Mouse (Mus musculus) liver, embryonic 14.5 days (tissue): ENCODE data around the gene Dhx58. TPM values are rescaled to one million over a fixed set of nuclear protein-coding genes. Genes with fewer than 3 reads are reported as not detected.

Source experiments
- ATAC-seq: fragments of 200-750 bp; cut with Nextera tagmentation; 2 replicates; pipeline ENCODE4 v1.8.0; 2017; ENCODE audit warnings: moderate number of reproducible peaks, mild to moderate bottlenecking, moderate library complexity; ENCODE audit not compliant: insufficient read depth
- DNase-seq, 3 experiments: peaks; one replicate each; pipeline ENCODE4 v3.0.0-alpha.2; 2012 to 2013; ENCODE audit warnings: low read depth in 3 of 3, low spot score in 3 of 3
- H3K27ac ChIP-seq: fragments of 300-500 bp; sonication (generic); 2 replicates; pipeline ENCODE4 v1.5.1; 2014; ENCODE audit warnings: moderate library complexity, mild to moderate bottlenecking, control low read depth, inconsistent platforms
- H3K27me3 ChIP-seq: fragments of 300-500 bp; sonication (generic); 2 replicates; pipeline ENCODE4 v1.6.1; 2014; ENCODE audit warnings: mild to moderate bottlenecking, low read length, moderate library complexity; ENCODE audit not compliant: control insufficient read depth, insufficient read depth
- H3K36me3 ChIP-seq: fragments of 300-500 bp; sonication (generic); replicated peaks from 2 replicates; pipeline ENCODE4 v1.6.1; 2014; ENCODE audit warnings: low read depth; ENCODE audit not compliant: control insufficient read depth, insufficient read depth
- H3K4me1 ChIP-seq, 2 experiments: fragments of 200-500 bp in 1 of 2; fragments of 300-500 bp in 1 of 2; sonication (generic) in 1 of 2; replicated peaks; 2 replicates each; pipeline ENCODE4 v1.6.1; 2012 to 2014; ENCODE audit warnings: antibody characterized with exemption in 1 of 2, inconsistent platforms in 1 of 2, low read length in 1 of 2; ENCODE audit not compliant: control insufficient read depth in 2 of 2, insufficient read depth in 2 of 2
- H3K4me2 ChIP-seq: fragments of 300-500 bp; sonication (generic); 2 replicates; pipeline ENCODE4 v1.6.1; 2014; ENCODE audit warnings: low read depth, mild to moderate bottlenecking, control low read depth, moderate library complexity
- H3K4me3 ChIP-seq, 2 experiments: fragments of 200-500 bp in 1 of 2; fragments of 300-500 bp in 1 of 2; sonication (generic) in 1 of 2; 2 replicates each; pipeline ENCODE4 v1.5.1; 2012 to 2014; ENCODE audit warnings: low read depth in 2 of 2, low read length in 2 of 2, mild to moderate bottlenecking in 2 of 2, control low read depth in 1 of 2, inconsistent platforms in 1 of 2, moderate library complexity in 1 of 2; ENCODE audit not compliant: insufficient read depth in 1 of 2
- H3K9ac ChIP-seq: fragments of 300-500 bp; sonication (generic); replicated peaks from 2 replicates; pipeline ENCODE4 v1.6.1; 2014; ENCODE audit warnings: mild to moderate bottlenecking, control low read depth, moderate library complexity
- H3K9me3 ChIP-seq: fragments of 300-500 bp; sonication (generic); 2 replicates; pipeline ENCODE4 v1.6.1; 2016; ENCODE audit warnings: low read length, mixed read lengths; ENCODE audit not compliant: control insufficient read depth
- CTCF ChIP-seq: IDR thresholded peaks from 2 replicates; pipeline ENCODE4 v1.5.1; 2016; ENCODE audit warnings: antibody characterized with exemption, low read depth, control low read depth
- EP300 ChIP-seq: IDR thresholded peaks from 2 replicates; pipeline ENCODE4 v1.6.1; 2016; ENCODE audit warnings: antibody characterized with exemption, low read depth
- WGBS: fragments of 180-500 bp; shearing (Covaris S2); extraction: QIAGEN DNeasy Blood & Tissue Kit; methylation state at CpG from one replicate; pipeline ENCODE4 v1.1.7; 2014; ENCODE audit not compliant: insufficient replicate concordance; 5-methylcytosine and 5-hydroxymethylcytosine counted together
- polyA plus RNA-seq, 2 experiments: library from polyadenylated mRNA; depleted of rRNA in 1 of 2; stranded (reverse) in 1 of 2; unstranded in 1 of 2; fragments of >200 nt; fragmentation: Nextera tagmentation in 1 of 2; extraction: Ambion mirVana in 1 of 2; gene quantifications; 2 replicates each; pipeline versions ENCODE4 v1.2.1 to v1.2.3; 2012 to 2014

Dhx58 gene
- 1.5 and 1.6 TPM in 2 replicates for polyA plus RNA-seq (2012; rRNA removed)
- polyA plus RNA-seq (2014; fragmentation: Nextera tagmentation; extraction: Ambion mirVana) = 1.3 and 1.7 TPM in 2 replicates

DNA sequence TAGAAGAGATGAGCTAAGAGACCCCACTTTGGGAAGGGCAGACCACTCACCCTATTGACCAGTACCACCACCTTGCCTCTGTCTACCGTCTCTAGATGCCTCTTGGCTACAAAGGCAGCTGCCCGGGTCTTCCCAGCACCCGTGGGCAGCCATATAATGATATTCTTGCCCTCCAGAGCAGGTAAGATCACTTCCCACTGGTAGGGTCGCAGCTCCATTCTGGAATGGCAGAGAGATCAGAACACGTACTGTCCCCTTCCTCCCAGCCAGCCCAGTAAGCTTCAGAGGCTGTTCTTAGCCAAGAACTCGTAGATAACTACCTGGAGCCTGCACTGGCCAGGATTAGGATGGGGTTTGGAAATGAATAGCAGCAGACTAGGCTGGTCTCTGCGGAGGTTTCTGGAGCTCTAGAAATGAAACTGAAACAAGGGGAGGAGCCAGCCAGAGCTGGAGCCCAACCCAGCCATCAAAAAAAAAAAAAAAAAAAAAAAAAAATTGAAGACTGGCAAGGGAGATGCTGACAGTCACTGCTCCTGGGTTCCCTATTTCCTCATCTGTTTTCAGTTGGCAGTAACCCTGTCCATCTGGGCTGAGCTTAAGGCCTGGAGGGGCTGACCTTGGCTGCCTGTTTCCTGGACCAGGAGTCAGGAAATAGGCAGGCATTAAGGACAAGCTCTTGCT, at the start of gene Dhx58:
TSS of gene Dhx58 (minus strand) at position 421 of the 681 bp plus-strand sequence.
- Histone ChIP-seq H3K9ac (0 out of 2 replicates have a peak within 1 kb of the TSS, but pooled peaks have one; percentile 9), H3K27me3 (no peaks in the 10 kb centered on the region), H3K27ac (no peak within 1 kb of the TSS), H3K36me3 (peaks cover 3% of the 10 kb centered on the region), H3K4me2 (peak within 1 kb of the TSS; percentile 53), H3K9me3 (no peaks in the 10 kb centered on the region), H3K4me3 (peak within 1 kb of the TSS; percentile 24 to 29; a peak in 3 of 4 replicates), H3K4me1 (peaks cover 3 to 10% of the 10 kb centered on the region in 2 experiments; a peak in 2 of 4 replicates)
- ATAC-seq (no peak), DNase-seq (no peak)
- 49% methylated on average over 7 of the region's 7 CpGs for WGBS
- no peak for TF ChIP-seq CTCF

DNA sequence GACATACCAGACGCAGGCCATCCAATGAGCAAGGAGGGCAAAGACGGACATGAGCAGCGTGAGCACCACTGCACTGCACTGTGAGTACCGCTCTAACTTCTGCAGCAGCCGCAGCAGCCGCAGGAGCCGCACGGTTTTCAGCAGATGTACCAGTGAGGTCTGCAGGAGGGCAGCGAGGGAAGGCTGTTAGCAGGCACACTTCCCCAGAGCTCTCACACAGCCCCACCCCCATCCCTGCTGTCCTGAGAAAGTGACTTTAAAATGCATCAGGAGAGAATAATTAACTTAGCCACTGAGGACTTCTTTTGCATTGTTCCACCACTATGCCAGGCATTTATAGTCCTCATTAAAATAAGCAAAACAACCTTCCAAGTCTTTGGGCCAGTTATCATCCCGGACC, 48.2 kb upstream of the Dhx58 start:
- Histone ChIP-seq H3K27me3 (peaks cover 17% of the 10 kb centered on the region), H3K9ac (no peak overlapping the region), H3K36me3 (no peaks in the 10 kb centered on the region), H3K4me1 (0 out of 4 replicates have a peak, but pooled peaks cover 0 to 3% of the 10 kb centered on the region in 2 experiments), H3K9me3 (no peaks in the 10 kb centered on the region), H3K4me3 (no peak overlapping the region), H3K4me2 (no peak overlapping the region), H3K27ac (no peak overlapping the region)
- DNase-seq (no peak), ATAC-seq (no peak)
- WGBS = 45% methylated on average over 10 of the region's 10 CpGs
- TF ChIP-seq CTCF (no peak), EP300 (no peak)

DNA sequence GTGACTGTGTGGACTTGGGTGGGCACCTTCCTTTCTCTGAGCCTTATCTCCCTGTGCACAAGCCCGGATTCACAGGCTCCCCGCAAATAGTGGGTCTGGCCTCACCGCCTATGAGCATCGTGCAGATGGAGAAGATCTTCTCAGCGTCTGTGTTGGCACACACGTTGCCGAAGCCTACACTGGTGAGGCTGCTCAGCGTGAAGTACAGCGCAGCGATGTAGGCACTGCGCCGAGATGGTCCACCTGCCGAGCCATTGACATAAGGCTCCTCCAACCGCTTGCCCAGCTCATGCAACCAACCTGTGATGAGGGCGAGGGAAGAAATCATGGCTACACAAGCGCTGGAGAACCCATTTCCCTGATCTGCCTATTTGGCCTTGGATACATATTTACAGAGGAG, 46.1 kb upstream of the Dhx58 start:
- 70% methylated on average over 16 of the region's 16 CpGs for WGBS

GRCm38 (mm10) chr11:100749469-100749868, 45.4 kb upstream of the Dhx58 start:
- Histone ChIP-seq H3K36me3 (no peaks in the 10 kb centered on the region), H3K27me3 (peaks cover 16% of the 10 kb centered on the region), H3K9ac (no peak overlapping the region), H3K4me3 (no peak overlapping the region), H3K4me2 (no peak overlapping the region), H3K4me1 (0 out of 4 replicates have a peak, but pooled peaks cover 0 to 5% of the 10 kb centered on the region in 2 experiments), H3K9me3 (no peaks in the 10 kb centered on the region), H3K27ac (no peak overlapping the region)
- ATAC-seq = no peak
- DNase-seq = no peak
- TF ChIP-seq CTCF (no peak), EP300 (no peak)
- 32% methylated on average over 25 of the region's 25 CpGs for WGBS

More for the DNA sequence above, 46.1 kb upstream of the Dhx58 start:
- ATAC-seq = no peak
- Histone ChIP-seq H3K27me3 (peaks cover 16% of the 10 kb centered on the region), H3K4me2 (no peak overlapping the region), H3K36me3 (no peaks in the 10 kb centered on the region), H3K27ac (no peak overlapping the region), H3K9ac (no peak overlapping the region), H3K4me3 (no peak overlapping the region), H3K9me3 (no peaks in the 10 kb centered on the region), H3K4me1 (0 out of 4 replicates have a peak, but pooled peaks cover 0 to 5% of the 10 kb centered on the region in 2 experiments)
- DNase-seq = no peak
- no peak for TF ChIP-seq EP300
- no peak for TF ChIP-seq CTCF

DNA sequence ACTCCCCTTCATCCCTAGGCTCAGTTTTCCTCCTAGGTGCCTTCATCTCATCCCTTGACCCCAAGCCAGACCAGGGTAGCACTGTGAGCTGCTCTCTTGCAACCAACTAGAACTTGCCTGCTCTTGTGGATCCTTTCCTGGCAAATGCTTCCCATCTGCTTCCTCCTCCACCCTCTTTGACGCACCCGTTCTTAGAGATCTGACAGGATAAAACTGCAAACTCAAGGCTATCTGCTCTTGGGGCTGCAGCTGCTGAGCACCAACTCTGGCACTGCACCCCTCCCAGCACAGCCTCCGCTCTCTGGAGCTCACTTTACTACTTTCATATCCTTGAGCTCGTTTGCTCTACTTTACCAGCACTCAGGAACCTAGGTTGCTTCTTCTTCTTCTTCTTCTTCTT, 44.5 kb upstream of the Dhx58 start:
- no peak for ATAC-seq
- H3K27me3 ChIP-seq = peaks cover 16% of the 10 kb centered on the region
- H3K4me3 ChIP-seq = no peak overlapping the region
- H3K36me3 ChIP-seq = no peaks in the 10 kb centered on the region
- H3K9me3 ChIP-seq = no peaks in the 10 kb centered on the region
- WGBS = 34% methylated on average over 4 of the region's 4 CpGs
- TF ChIP-seq CTCF = no peak
- no peak for TF ChIP-seq EP300
- H3K9ac ChIP-seq = no peak overlapping the region
- no peak overlapping the region for H3K4me2 ChIP-seq
- H3K27ac ChIP-seq = no peak overlapping the region
- no peak for DNase-seq
- H3K4me1 ChIP-seq = 0 out of 4 replicates have a peak, but pooled peaks cover 0 to 5% of the 10 kb centered on the region in 2 experiments
